12 mouse cellular contexts compared by ENCODE assay signal in genomic region chr2:26447451-26447850, GRCm38 (mm10). TPM values are rescaled to one million over a fixed set of nuclear protein-coding genes. Genes with fewer than 3 reads are reported as not detected.
DNase-seq lines count a peak whose midpoint lies in the region; ATAC-seq and TF ChIP-seq lines count a peak whose summit lies in the region.
"Had no signal": no experiment of that assay in that cellular context is flagged by ENCODE, and none has a peak within 500 bp of the region (broad histone marks: within the 10 kb centered on the region; RNA-seq: fewer than 3 reads in every experiment).

No protein-coding gene starts in this region.

- no peaks in the 10 kb centered on the region for H3K36me3 ChIP-seq in hindbrain, embryonic 12.5 days
- H3K36me3 ChIP-seq in hindbrain, embryonic 11.5 days (ENCODE audit: control insufficient read depth, insufficient read depth, low read length): no peaks in the 10 kb centered on the region
- H3K36me3 ChIP-seq in midbrain, embryonic 10.5 days: no peaks in the 10 kb centered on the region
- no peaks in the 10 kb centered on the region for H3K36me3 ChIP-seq in midbrain, postnatal 0 days (ENCODE audit: insufficient read depth, low read length)
- H3K36me3 ChIP-seq in neural tube, embryonic 13.5 days: no peaks in the 10 kb centered on the region
- H3K36me3 ChIP-seq: limb, embryonic 12.5 days; stomach, embryonic 15.5 days had no signal

- H3K4me2 ChIP-seq in hindbrain, embryonic 12.5 days (replicated peaks): no peak overlapping the region
- no peak overlapping the region for H3K4me2 ChIP-seq in hindbrain, embryonic 11.5 days (replicated peaks; ENCODE audit: low read depth, low read length)
- no peak overlapping the region for H3K4me2 ChIP-seq in midbrain, postnatal 0 days (ENCODE audit: low read depth, low read length, poor library complexity, severe bottlenecking)
- H3K4me2 ChIP-seq in neural tube, embryonic 13.5 days: no peak overlapping the region

- H3K27me3 ChIP-seq in hindbrain, embryonic 12.5 days: no peaks in the 10 kb centered on the region
- H3K27me3 ChIP-seq in hindbrain, embryonic 11.5 days (ENCODE audit: control insufficient read depth, insufficient read depth, low read length): no peaks in the 10 kb centered on the region
- H3K27me3 ChIP-seq in midbrain, embryonic 10.5 days (ENCODE audit: low read depth, poor library complexity, severe bottlenecking): no peaks in the 10 kb centered on the region
- H3K27me3 ChIP-seq in midbrain, postnatal 0 days (ENCODE audit: insufficient read depth, low read length): no peaks in the 10 kb centered on the region
- no peaks in the 10 kb centered on the region for H3K27me3 ChIP-seq in neural tube, embryonic 13.5 days
- H3K27me3 ChIP-seq: limb, embryonic 12.5 days; stomach, embryonic 15.5 days had no signal

- H3K9ac ChIP-seq in hindbrain, embryonic 12.5 days: 0 out of 2 replicates have a peak overlapping the region, but pooled peaks have one; percentile 0
- no peak overlapping the region for H3K9ac ChIP-seq in hindbrain, embryonic 11.5 days (ENCODE audit: low read depth, low read length)
- H3K9ac ChIP-seq in midbrain, postnatal 0 days (replicated peaks; ENCODE audit: low read length, poor library complexity, severe bottlenecking): no peak overlapping the region
- peak overlapping the region; percentile 46; the same call in 1 of the 2 replicates for H3K9ac ChIP-seq in neural tube, embryonic 13.5 days
- H3K9ac ChIP-seq: limb, embryonic 12.5 days had no signal

- peaks cover 39% of the 10 kb centered on the region for H3K4me1 ChIP-seq in hindbrain, embryonic 12.5 days
- peaks cover 6% of the 10 kb centered on the region for H3K4me1 ChIP-seq in hindbrain, embryonic 11.5 days (replicated peaks; ENCODE audit: control insufficient read depth, insufficient read depth, low read length)
- H3K4me1 ChIP-seq in midbrain, embryonic 10.5 days: peaks cover 54% of the 10 kb centered on the region
- H3K4me1 ChIP-seq in midbrain, postnatal 0 days (ENCODE audit: insufficient read depth, low read length): peaks cover 20% of the 10 kb centered on the region
- H3K4me1 ChIP-seq in neural tube, embryonic 13.5 days (replicated peaks): peaks cover 57% of the 10 kb centered on the region

- no peaks in the 10 kb centered on the region for H3K9me3 ChIP-seq in hindbrain, embryonic 12.5 days (replicated peaks)
- no peaks in the 10 kb centered on the region for H3K9me3 ChIP-seq in hindbrain, embryonic 11.5 days (ENCODE audit: control insufficient read depth, low read length)
- no peaks in the 10 kb centered on the region for H3K9me3 ChIP-seq in midbrain, embryonic 10.5 days (replicated peaks)
- H3K9me3 ChIP-seq in midbrain, postnatal 0 days (ENCODE audit: low read length): no peaks in the 10 kb centered on the region
- H3K9me3 ChIP-seq in neural tube, embryonic 13.5 days: no peaks in the 10 kb centered on the region
- H3K9me3 ChIP-seq: limb, embryonic 12.5 days; stomach, embryonic 15.5 days had no signal

- 73% methylated on average over 1 of the region's 1 CpGs for WGBS in hindbrain, embryonic 12.5 days
- WGBS in hindbrain, embryonic 11.5 days: 84% methylated on average over 1 of the region's 1 CpGs
- 84% methylated on average over 1 of the region's 1 CpGs for WGBS in midbrain, embryonic 10.5 days
- 71% methylated on average over 1 of the region's 1 CpGs for WGBS in midbrain, postnatal 0 days
- 73% methylated on average over 1 of the region's 1 CpGs for WGBS in neural tube, embryonic 13.5 days

- no peak overlapping the region for H3K27ac ChIP-seq in hindbrain, embryonic 12.5 days
- no peak overlapping the region for H3K27ac ChIP-seq in hindbrain, embryonic 11.5 days (ENCODE audit: low read depth, low read length)
- no peak overlapping the region; the same call in 1 of the 2 replicates for H3K27ac ChIP-seq in midbrain, embryonic 10.5 days (replicated peaks)
- no peak overlapping the region for H3K27ac ChIP-seq in midbrain, postnatal 0 days (ENCODE audit: low read depth, low read length)
- H3K27ac ChIP-seq in neural tube, embryonic 13.5 days (replicated peaks): no peak overlapping the region
- H3K27ac ChIP-seq: limb, embryonic 12.5 days; stomach, embryonic 15.5 days had no signal

- peak; percentile 27 for DNase-seq in cerebellum, adult 11 months
- DNase-seq in cerebellum, adult 18-20 months: no peak
- DNase-seq in hindbrain, embryonic 11.5 days (ENCODE audit: low spot score): no peak
- no peak for DNase-seq in midbrain, embryonic 10.5 days (ENCODE audit: low spot score)
- DNase-seq in midbrain, postnatal 0 days (ENCODE audit: low spot score): no peak
- DNase-seq in urinary bladder, adult 18-20 months (ENCODE audit: low spot score in 2 of 2): no peak
- DNase-seq: adrenal gland, postnatal 14 days had no signal

- no peak overlapping the region for H3K4me3 ChIP-seq in hindbrain, embryonic 12.5 days
- no peak overlapping the region for H3K4me3 ChIP-seq in hindbrain, embryonic 11.5 days (ENCODE audit: low read depth, low read length)
- H3K4me3 ChIP-seq in midbrain, embryonic 10.5 days: 0 out of 2 replicates have a peak overlapping the region, but pooled peaks have one; percentile 20
- H3K4me3 ChIP-seq in midbrain, postnatal 0 days (ENCODE audit: low read depth, low read length): no peak overlapping the region
- H3K4me3 ChIP-seq in neural tube, embryonic 13.5 days: no peak overlapping the region

- TF ChIP-seq CTCF in midbrain, postnatal 0 days (IDR thresholded peaks at IDR 0.05): no peak

- ATAC-seq in hindbrain, embryonic 12.5 days (ENCODE audit: low FRiP score): no peak
- no peak for ATAC-seq in hindbrain, embryonic 11.5 days (ENCODE audit: low FRiP score)
- no peak for ATAC-seq in midbrain, postnatal 0 days (ENCODE audit: low FRiP score)
- ATAC-seq in neural tube, embryonic 13.5 days (ENCODE audit: low read depth): no peak
- ATAC-seq: hindbrain, postnatal 0 days had no signal

RNA-seq across cellular contexts. Expression of gene Sec16a, which starts 2.4 kb away (rescaled TPM):
- polyA plus RNA-seq in hindbrain, embryonic 12.5 days (2016; fragmentation: Nextera tagmentation; extraction: Ambion mirVana): 32.3 and 35.3 TPM in 2 replicates
- 29.6 and 31.2 TPM in 2 replicates for polyA plus RNA-seq in hindbrain, embryonic 11.5 days (2014; fragmentation: Nextera tagmentation; extraction: Ambion mirVana)
- 21.4 and 28.7 TPM in 2 replicates for polyA plus RNA-seq in midbrain, embryonic 10.5 days (2016; fragmentation: Nextera tagmentation; extraction: Ambion mirVana)
- total RNA-seq in midbrain, postnatal 0 days (2014; rRNA removed): 63.3 and 76.7 TPM in 2 replicates
- 9.9 and 12.6 TPM in 2 replicates for polyA plus RNA-seq in midbrain, postnatal 0 days (2015; fragmentation: Nextera tagmentation; extraction: Ambion mirVana)
- polyA plus RNA-seq in neural tube, embryonic 13.5 days (2015; fragmentation: Nextera tagmentation; extraction: Ambion mirVana): 18.4 and 20.7 TPM in 2 replicates

RNA-seq across cellular contexts. Expression of gene Inpp5e, which starts 38.4 kb away (rescaled TPM):
- polyA plus RNA-seq in hindbrain, embryonic 12.5 days (2016; fragmentation: Nextera tagmentation; extraction: Ambion mirVana): 31.4 and 35.4 TPM in 2 replicates
- 23.1 and 23.9 TPM in 2 replicates for polyA plus RNA-seq in hindbrain, embryonic 11.5 days (2014; fragmentation: Nextera tagmentation; extraction: Ambion mirVana)
- polyA plus RNA-seq in midbrain, embryonic 10.5 days (2016; fragmentation: Nextera tagmentation; extraction: Ambion mirVana): 23.4 and 31.3 TPM in 2 replicates
- total RNA-seq in midbrain, postnatal 0 days (2014; rRNA removed): 29.0 and 32.2 TPM in 2 replicates
- 16.5 and 18.2 TPM in 2 replicates for polyA plus RNA-seq in midbrain, postnatal 0 days (2015; fragmentation: Nextera tagmentation; extraction: Ambion mirVana)
- polyA plus RNA-seq in neural tube, embryonic 13.5 days (2015; fragmentation: Nextera tagmentation; extraction: Ambion mirVana): 24.6 and 25.5 TPM in 2 replicates

RNA-seq across cellular contexts. Expression of gene Pmpca, which starts 58.3 kb away (rescaled TPM):
- polyA plus RNA-seq in hindbrain, embryonic 12.5 days (2016; fragmentation: Nextera tagmentation; extraction: Ambion mirVana): 107 and 110 TPM in 2 replicates
- 94.4 and 108 TPM in 2 replicates for polyA plus RNA-seq in hindbrain, embryonic 11.5 days (2014; fragmentation: Nextera tagmentation; extraction: Ambion mirVana)
- 156 TPM in 2 replicates for polyA plus RNA-seq in midbrain, embryonic 10.5 days (2016; fragmentation: Nextera tagmentation; extraction: Ambion mirVana)
- 64.8 and 71.1 TPM in 2 replicates for total RNA-seq in midbrain, postnatal 0 days (2014; rRNA removed)
- polyA plus RNA-seq in midbrain, postnatal 0 days (2015; fragmentation: Nextera tagmentation; extraction: Ambion mirVana): 85.1 and 91.9 TPM in 2 replicates
- 96.5 and 97.6 TPM in 2 replicates for polyA plus RNA-seq in neural tube, embryonic 13.5 days (2015; fragmentation: Nextera tagmentation; extraction: Ambion mirVana)

RNA-seq across cellular contexts. Expression of gene Entr1, which starts 58.3 kb away (rescaled TPM):
- 179 and 188 TPM in 2 replicates for polyA plus RNA-seq in hindbrain, embryonic 12.5 days (2016; fragmentation: Nextera tagmentation; extraction: Ambion mirVana)
- polyA plus RNA-seq in hindbrain, embryonic 11.5 days (2014; fragmentation: Nextera tagmentation; extraction: Ambion mirVana): 133 and 140 TPM in 2 replicates
- polyA plus RNA-seq in midbrain, embryonic 10.5 days (2016; fragmentation: Nextera tagmentation; extraction: Ambion mirVana): 128 and 132 TPM in 2 replicates
- total RNA-seq in midbrain, postnatal 0 days (2014; rRNA removed): 157 and 162 TPM in 2 replicates
- polyA plus RNA-seq in midbrain, postnatal 0 days (2015; fragmentation: Nextera tagmentation; extraction: Ambion mirVana): 144 and 156 TPM in 2 replicates
- 158 and 164 TPM in 2 replicates for polyA plus RNA-seq in neural tube, embryonic 13.5 days (2015; fragmentation: Nextera tagmentation; extraction: Ambion mirVana)

Comparison
In these comparisons a context has a peak if more than half of its experiments do, and no peak if none do; other contexts are left out.
1. H3K9ac ChIP-seq: peak in hindbrain, embryonic 12.5 days (single experiment) and neural tube, embryonic 13.5 days (single experiment); none in hindbrain, embryonic 11.5 days (single experiment) and midbrain, postnatal 0 days (single experiment).